Mouse (Mus musculus): ENCODE measurements around the gene Smurf1.
A peak's percentile ranks its signal among the peaks of the same experiment; 100 is the strongest.

Smurf1 gene

DNA sequence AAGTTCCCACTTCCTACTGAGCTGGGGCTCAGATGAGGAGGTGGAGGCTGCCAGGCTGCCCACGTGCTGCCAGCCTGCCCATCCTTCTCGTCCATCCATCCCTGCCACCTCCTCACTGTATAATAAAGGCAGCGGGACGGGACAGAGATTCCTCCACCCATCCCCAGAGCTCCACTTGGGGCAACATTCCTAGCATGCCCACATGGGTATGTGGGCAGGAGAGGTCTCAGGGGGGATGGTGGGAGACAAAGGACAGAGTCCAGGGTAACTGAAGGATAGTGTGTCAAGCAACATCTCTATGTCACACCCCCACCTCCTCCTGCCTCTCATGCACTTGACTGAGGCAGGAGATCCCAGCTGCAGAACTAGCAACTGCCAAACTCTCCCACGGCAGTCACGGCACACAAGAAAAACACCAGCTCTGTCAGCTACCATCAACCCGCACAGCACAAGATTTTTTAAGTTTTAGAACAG is 51.2 kb downstream of the Smurf1 start:
- no peak for DNase-seq (ENCODE audit: low read depth, low spot score)

DNA sequence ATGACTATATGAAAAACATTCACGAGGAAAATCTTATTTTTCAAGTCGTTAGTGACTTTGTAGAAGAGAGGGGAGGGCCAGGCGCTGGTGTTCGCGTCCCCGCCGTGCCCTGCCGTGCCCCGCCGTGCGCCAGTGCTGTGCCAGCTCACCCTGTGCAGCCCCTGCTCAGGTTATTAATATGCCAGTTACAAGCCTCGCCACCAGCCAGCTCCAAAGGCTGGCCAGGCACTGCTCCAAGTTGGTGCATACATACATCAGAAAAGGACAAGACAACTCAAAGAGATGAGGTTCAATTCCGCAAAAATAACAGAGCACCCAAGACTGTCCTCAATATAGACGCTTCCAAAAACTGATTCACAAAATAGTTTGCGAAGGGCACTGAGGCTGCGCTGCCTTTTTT is 51.7 kb downstream of the Smurf1 start:
- DNase-seq (ENCODE audit: low read depth, low spot score) = no peak

DNA sequence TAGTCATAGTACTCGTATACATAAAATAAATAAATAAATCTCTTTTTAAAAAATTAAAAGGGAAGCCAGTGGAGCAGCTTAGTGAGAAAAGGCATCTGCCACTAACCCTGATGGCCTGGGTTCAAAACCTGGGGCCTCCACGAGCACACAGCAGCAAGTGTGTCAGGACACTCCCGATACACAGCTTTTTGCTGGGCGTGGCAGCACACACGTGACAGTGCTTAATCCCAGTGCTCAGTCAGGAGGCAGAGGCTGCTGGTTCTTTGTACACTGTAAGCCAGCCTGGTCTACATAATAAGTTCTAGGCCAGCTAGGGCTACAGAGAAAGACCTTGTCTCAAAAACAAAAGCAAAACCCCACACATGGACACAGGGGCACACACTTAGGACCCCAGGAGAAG is 52.3 kb downstream of the Smurf1 start:
- DNase-seq (ENCODE audit: low read depth, low spot score) = no peak

- DNase-seq (ENCODE audit: low read depth, low spot score) = no peak
Measured at GRCm38 (mm10) chr5:144912519-144913310, 52.9 kb downstream of the Smurf1 start.

DNA sequence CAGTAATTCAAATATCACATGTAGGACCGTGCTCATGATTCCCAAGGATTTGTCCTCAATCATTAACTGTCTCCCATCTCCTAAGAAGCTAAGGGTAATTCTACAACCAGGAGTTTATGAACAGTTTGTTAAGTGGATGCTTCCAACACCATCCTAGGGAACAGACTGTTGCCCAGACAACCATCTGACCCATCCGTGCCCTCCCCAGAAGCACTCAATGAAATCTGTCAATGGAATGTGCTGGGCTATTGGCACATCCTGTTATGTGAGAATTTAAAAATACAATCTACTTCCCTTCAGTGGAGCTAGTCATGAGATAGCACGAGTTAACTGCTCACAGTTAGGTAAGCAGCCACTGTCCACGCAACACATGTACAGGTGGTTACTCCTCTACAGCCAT is 56.1 kb downstream of the Smurf1 start:
- no peak for DNase-seq (ENCODE audit: low read depth, low spot score)

- DNase-seq (ENCODE audit: low read depth, low spot score) = no peak
Measured at GRCm38 (mm10) chr5:144907591-144907990, 58.1 kb downstream of the Smurf1 start.

- DNase-seq (ENCODE audit: low read depth, low spot score) = no peak
Measured at GRCm38 (mm10) chr5:144904356-144905134, 61.1 kb downstream of the Smurf1 start.

DNA sequence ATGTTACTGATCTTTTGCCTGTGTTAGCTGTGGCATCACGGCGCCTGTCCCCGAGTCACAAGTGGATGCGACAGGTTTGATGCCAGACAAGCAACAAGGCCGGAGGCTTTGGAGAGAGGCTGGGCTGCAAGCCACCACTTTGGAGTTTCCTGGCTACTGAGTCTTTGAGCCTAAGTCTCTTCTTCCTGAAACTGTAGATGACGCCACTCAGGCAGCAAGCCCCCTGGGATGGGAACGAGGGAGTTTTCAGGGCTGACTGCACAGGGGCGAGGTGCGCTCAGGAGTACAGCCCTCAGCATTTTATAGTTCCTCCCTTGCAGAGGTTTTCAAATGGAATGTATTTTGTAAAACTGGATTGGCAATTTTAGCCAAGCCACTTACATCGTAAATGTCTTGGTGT is 63.9 kb downstream of the Smurf1 start:
- no peak for DNase-seq (ENCODE audit: low read depth, low spot score)

GRCm38 (mm10) chr5:144901035-144901434 is 64.6 kb downstream of the Smurf1 start:
- no peak for DNase-seq (ENCODE audit: low read depth, low spot score)

- DNase-seq (ENCODE audit: low read depth, low spot score) = no peak
Measured at GRCm38 (mm10) chr5:144898448-144899052, 67.1 kb downstream of the Smurf1 start.

DNA sequence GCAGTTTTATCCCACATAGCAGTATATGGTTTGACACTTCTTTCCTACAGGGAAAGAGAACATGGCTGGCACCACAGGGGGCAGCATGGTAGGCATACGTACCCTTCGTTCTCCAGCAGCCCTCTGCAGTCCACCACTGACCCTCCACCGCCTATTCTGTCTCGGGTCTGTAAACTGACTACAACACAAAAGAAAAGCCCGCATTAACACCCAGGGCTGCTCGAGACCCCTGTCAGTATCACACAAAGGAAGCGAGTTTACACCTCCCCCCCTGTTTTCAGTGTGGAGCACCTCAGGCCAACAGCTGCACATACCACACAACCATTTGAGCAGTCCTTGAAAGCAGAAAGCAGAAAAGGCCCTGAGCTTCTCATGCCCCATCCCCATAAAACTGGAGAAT is 67.8 kb downstream of the Smurf1 start:
- no peak for DNase-seq (ENCODE audit: low read depth, low spot score)

DNA sequence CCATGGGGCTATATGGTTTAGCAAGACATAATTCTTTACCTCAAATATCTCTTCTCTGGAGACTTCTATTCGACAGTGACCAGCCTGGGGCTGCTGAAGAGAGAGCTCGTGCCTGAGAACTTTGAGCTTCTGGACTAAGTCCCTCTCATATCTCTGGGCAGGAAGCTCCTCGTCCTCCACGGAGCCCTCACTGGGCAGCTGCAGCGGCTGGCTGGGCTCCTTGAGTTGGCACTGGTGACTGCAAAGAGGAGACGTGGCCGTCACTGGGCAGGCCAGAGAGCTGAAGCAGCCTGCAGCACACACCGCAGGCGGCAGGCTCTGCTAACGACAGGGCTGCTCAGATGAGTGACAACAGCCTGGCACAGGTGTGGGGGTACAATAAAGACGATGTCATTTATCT is 74.4 kb downstream of the Smurf1 start:
- DNase-seq (ENCODE audit: low read depth, low spot score) = no peak

- no peak for DNase-seq (ENCODE audit: low read depth, low spot score)
Measured at GRCm38 (mm10) chr5:144885968-144886650, 79.5 kb downstream of the Smurf1 start.

DNA sequence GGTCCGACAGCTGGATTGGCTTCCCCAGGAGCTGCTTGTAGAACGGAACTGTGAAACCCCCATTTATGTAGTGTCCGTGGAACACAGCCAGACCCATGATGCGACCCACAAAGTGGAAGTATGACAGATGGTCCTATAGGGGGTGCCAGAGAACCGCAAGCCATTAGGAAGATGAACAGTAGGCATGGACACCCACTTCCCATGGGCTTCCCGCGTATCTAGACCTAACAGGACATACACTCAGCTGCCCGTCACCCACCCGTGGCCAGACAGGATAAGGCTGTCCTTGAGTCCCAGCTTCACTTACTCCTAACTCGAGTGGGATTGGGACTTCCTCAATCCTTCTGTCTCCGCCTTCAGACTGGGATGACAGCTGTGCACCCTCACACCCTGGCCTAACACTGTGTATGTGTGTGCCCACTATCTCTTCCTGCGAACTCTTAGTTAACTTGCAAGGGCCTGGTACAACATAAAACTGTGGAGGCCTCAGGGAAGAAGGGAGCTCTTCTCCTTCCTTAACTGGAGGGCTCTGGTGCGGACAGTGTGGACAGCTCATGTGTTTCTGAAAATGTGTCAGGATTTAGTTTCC is 80.9 kb downstream of the Smurf1 start:
- peak; percentile 23 for DNase-seq (ENCODE audit: low read depth, low spot score)

GRCm38 (mm10) chr5:144881670-144882399 is 83.8 kb downstream of the Smurf1 start:
- DNase-seq (ENCODE audit: low read depth, low spot score) = no peak

- no peak for DNase-seq (ENCODE audit: low read depth, low spot score)
Measured at GRCm38 (mm10) chr5:144877021-144877420, 88.6 kb downstream of the Smurf1 start.

GRCm38 (mm10) chr5:144875892-144876291 is 89.8 kb downstream of the Smurf1 start:
- DNase-seq (ENCODE audit: low read depth, low spot score) = peak; percentile 55

DNA sequence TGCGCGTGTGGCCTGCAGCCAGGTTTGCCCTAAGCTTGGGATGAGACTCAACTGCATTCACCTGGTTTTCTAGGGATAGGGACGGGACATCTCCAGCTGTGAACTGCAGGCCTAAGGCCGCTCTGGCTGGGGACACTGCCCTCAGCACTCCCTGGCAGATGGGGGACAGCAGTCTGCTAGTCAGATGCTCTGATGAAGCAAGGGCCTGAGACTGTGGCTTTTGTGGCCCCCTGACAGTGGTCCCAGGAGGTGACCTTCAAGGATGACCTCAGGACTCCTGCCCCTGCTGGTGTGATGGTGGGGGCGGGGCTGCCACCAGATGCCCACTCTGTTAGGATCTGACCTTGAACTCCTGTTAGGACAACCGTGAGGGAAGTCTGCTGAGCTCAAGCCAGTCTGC is 90.4 kb downstream of the Smurf1 start:
- DNase-seq (ENCODE audit: low read depth, low spot score) = no peak

GRCm38 (mm10) chr5:144872867-144873266 is 92.8 kb downstream of the Smurf1 start:
- DNase-seq (ENCODE audit: low read depth, low spot score) = no peak

GRCm38 (mm10) chr5:144872326-144872725 is 93.3 kb downstream of the Smurf1 start:
- no peak for DNase-seq (ENCODE audit: low read depth, low spot score)

DNA sequence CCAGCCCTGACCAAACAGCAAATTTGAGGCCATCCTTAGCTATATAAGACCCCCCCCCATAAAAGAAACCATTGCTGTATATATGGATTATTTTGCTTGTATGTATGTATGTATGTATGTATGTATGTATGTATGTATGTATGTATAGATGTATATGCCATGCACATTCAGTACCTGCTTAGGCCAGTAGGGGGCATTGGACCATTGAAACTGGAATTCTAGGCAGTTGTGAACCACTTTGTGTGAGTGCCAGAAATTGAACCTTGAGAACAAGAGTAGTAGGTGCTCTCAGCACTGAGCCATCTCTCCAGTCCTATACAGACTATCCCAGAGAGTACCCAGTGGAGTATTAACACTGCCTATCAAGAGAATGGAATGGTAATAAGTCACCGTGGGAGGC is 93.9 kb downstream of the Smurf1 start:
- DNase-seq (ENCODE audit: low read depth, low spot score) = no peak
